Mouse (Mus musculus) CD4-positive helper T cell, adult 2 months (primary cell): Measurements from ENCODE around the gene Agap3.

Experiments
- DNase-seq: peaks from one replicate; pipeline ENCODE4 v3.0.0-alpha.2; 2012; ENCODE audit warnings: low read depth, missing footprints, low spot score

The Agap3 gene

GRCm38 (mm10) chr5:24521366-24521765 lies 69.4 kb downstream of the Agap3 start:
- no peak for DNase-seq

- DNase-seq, result no peak
Measured at GRCm38 (mm10) chr5:24523806-24524205, 71.8 kb downstream of the Agap3 start.

- no peak for DNase-seq
Measured at GRCm38 (mm10) chr5:24524522-24524921, 72.5 kb downstream of the Agap3 start.

GRCm38 (mm10) chr5:24525360-24526189 lies 73.6 kb downstream of the Agap3 start:
- DNase-seq, result no peak

GRCm38 (mm10) chr5:24526190-24526888 lies 74.4 kb downstream of the Agap3 start:
- DNase-seq, result no peak

GRCm38 (mm10) chr5:24526889-24527230 lies 74.9 kb downstream of the Agap3 start, which contains the start of gene Gbx1:
Gene Gbx1 (minus strand): TSS chr5:24527202.
- DNase-seq, result peak; percentile 26

- no peak for DNase-seq
Measured at GRCm38 (mm10) chr5:24527780-24528179, 75.8 kb downstream of the Agap3 start.

- peak; percentile 83 for DNase-seq
Measured at GRCm38 (mm10) chr5:24530042-24530689, 78.2 kb downstream of the Agap3 start.

- DNase-seq, result no peak
Measured at GRCm38 (mm10) chr5:24533391-24533790, 81.4 kb downstream of the Agap3 start.

GRCm38 (mm10) chr5:24534292-24534691 lies 82.3 kb downstream of the Agap3 start:
- no peak for DNase-seq

GRCm38 (mm10) chr5:24535731-24536130 lies 83.8 kb downstream of the Agap3 start:
- DNase-seq, result no peak

GRCm38 (mm10) chr5:24536511-24536910 lies 84.5 kb downstream of the Agap3 start:
- no peak for DNase-seq

GRCm38 (mm10) chr5:24537618-24538017 lies 85.6 kb downstream of the Agap3 start:
- no peak for DNase-seq

GRCm38 (mm10) chr5:24539571-24540296 lies 87.8 kb downstream of the Agap3 start:
- no peak for DNase-seq

- DNase-seq, result no peak
Measured at GRCm38 (mm10) chr5:24540387-24541143, 88.6 kb downstream of the Agap3 start, which contains the start of gene Asb10. Gene Asb10 (minus strand): TSS chr5:24540978.

- no peak for DNase-seq
Measured at GRCm38 (mm10) chr5:24541144-24541569, 89.2 kb downstream of the Agap3 start.

GRCm38 (mm10) chr5:24542643-24543042 lies 90.7 kb downstream of the Agap3 start:
- no peak for DNase-seq

GRCm38 (mm10) chr5:24550598-24551316 lies 98.8 kb downstream of the Agap3 start:
- no peak for DNase-seq

GRCm38 (mm10) chr5:24551317-24551688 lies 99.3 kb downstream of the Agap3 start:
- DNase-seq, result no peak
